Mouse (Mus musculus): ENCODE data around the gene Lrp3. TPM values are rescaled to one million over a fixed set of nuclear protein-coding genes. Genes with fewer than 3 reads are reported as not detected.

The Lrp3 gene
- polyA plus RNA-seq, 3 experiments from 2014 or later: 1.2 to 4.8 TPM; not detected in 1

- ATAC-seq: peak; percentile 19
Observed at GRCm38 (mm10) chr7:35185889-35186569, 29.3 kb downstream of the Lrp3 start, which contains the start of gene Slc7a10. Gene Slc7a10, plus strand, starts transcription at chr7:35186385.

- peak; percentile 71 for ATAC-seq
Observed at GRCm38 (mm10) chr7:35184833-35185724, 30.2 kb downstream of the Lrp3 start.

- ATAC-seq: peak; percentile 70
Observed at GRCm38 (mm10) chr7:35176412-35177381, 38.6 kb downstream of the Lrp3 start.

- no peak for ATAC-seq
Observed at GRCm38 (mm10) chr7:35175533-35175932, 39.8 kb downstream of the Lrp3 start.

- ATAC-seq: no peak
Observed at GRCm38 (mm10) chr7:35172519-35172918, 42.8 kb downstream of the Lrp3 start.

- peak; percentile 67 for ATAC-seq
Observed at GRCm38 (mm10) chr7:35171867-35172382, 43.4 kb downstream of the Lrp3 start.

GRCm38 (mm10) chr7:35169341-35169740 lies 46.0 kb downstream of the Lrp3 start:
- ATAC-seq: peak; percentile 74

- no peak for ATAC-seq
Observed at GRCm38 (mm10) chr7:35167925-35168324, 47.4 kb downstream of the Lrp3 start.

- ATAC-seq: no peak
Observed at GRCm38 (mm10) chr7:35166988-35167387, 48.3 kb downstream of the Lrp3 start.

GRCm38 (mm10) chr7:35164131-35164530 lies 51.2 kb downstream of the Lrp3 start:
- ATAC-seq: no peak

- no peak for ATAC-seq
Observed at GRCm38 (mm10) chr7:35163600-35163999, 51.7 kb downstream of the Lrp3 start.

- no peak for ATAC-seq
Observed at GRCm38 (mm10) chr7:35162443-35162842, 52.9 kb downstream of the Lrp3 start.

GRCm38 (mm10) chr7:35157512-35157911 lies 57.8 kb downstream of the Lrp3 start:
- ATAC-seq: no peak

GRCm38 (mm10) chr7:35156561-35157477 lies 58.5 kb downstream of the Lrp3 start:
- no peak for ATAC-seq

- no peak for ATAC-seq
Observed at GRCm38 (mm10) chr7:35154449-35154848, 60.8 kb downstream of the Lrp3 start.

- no peak for ATAC-seq
Observed at GRCm38 (mm10) chr7:35150860-35151259, 64.4 kb downstream of the Lrp3 start.

Other genes starting within 250 kb of the Lrp3 start
- gene Cebpg, start 158.9 kb downstream of the Lrp3 start, polyA plus RNA-seq (2017; shearing (Covaris generic)): 1 to 10 TPM; 8.9 to 9.5 (median 9.0) TPM
- 1 to 10 TPM in 2 of 3 experiments, under 1 TPM in 1; 0.38 to 2.4 (median 2.3) TPM for gene Cebpa, start 96.2 kb downstream of the Lrp3 start, polyA plus RNA-seq (2017; shearing (Covaris generic))
- 1 to 10 TPM; 1.5 to 7.3 (median 6.3) TPM for gene Slc7a10, start 29.1 kb downstream of the Lrp3 start, polyA plus RNA-seq (2017; shearing (Covaris generic))
- gene Gpatch1, start 102.9 kb upstream of the Lrp3 start, polyA plus RNA-seq (2017; shearing (Covaris generic)): 10 to 100 TPM; 13.3 to 22.7 (median 21.2) TPM
- under 1 TPM; 0.26 to 0.51 (median 0.47) TPM for gene Rhpn2, start 118.7 kb upstream of the Lrp3 start, polyA plus RNA-seq (2017; shearing (Covaris generic))
- 10 to 100 TPM; 32.3 to 41.3 (median 34.6) TPM for gene Faap24, start 181.3 kb upstream of the Lrp3 start, polyA plus RNA-seq (2017; shearing (Covaris generic))
- gene Cep89, start 181.5 kb upstream of the Lrp3 start, polyA plus RNA-seq (2017; shearing (Covaris generic)): 10 to 100 TPM; 10.6 to 22.9 (median 17.3) TPM
- not detected for gene Slc7a9, start 233.3 kb upstream of the Lrp3 start, polyA plus RNA-seq (2017; shearing (Covaris generic))

All from inflammation-experienced regulatory T-cells, adult 6 months (primary cell).